Mouse (Mus musculus): Measurements from ENCODE around the gene Nudt4. TPM values are rescaled to one million over a fixed set of nuclear protein-coding genes. Genes with fewer than 3 reads are reported as not detected.

Nudt4 gene
- polyA plus RNA-seq, 1 experiment = 15.9 TPM

GRCm38 (mm10) chr10:95598056-95598587 lies 34.2 kb upstream of the Nudt4 start:
- Histone ChIP-seq H3K27ac (ENCODE audit: control insufficient read depth, insufficient read depth, low read length) (no peak overlapping the region), H3K36me3 (ENCODE audit: control insufficient read depth, insufficient read depth, low read length) (no peaks in the 10 kb centered on the region), H3K27me3 (ENCODE audit: control insufficient read depth, insufficient read depth, low read length) (no peaks in the 10 kb centered on the region), H3K4me3 (ENCODE audit: control insufficient read depth, insufficient read depth, low read length) (no peak overlapping the region), H3K4me1 (replicated peaks; ENCODE audit: control insufficient read depth, insufficient read depth, low read length) (no peaks in the 10 kb centered on the region)
- TF ChIP-seq POLR2A (IDR thresholded peaks at IDR 0.05; ENCODE audit: control insufficient read depth, extremely low read depth, insufficient read depth, low read length, poor library complexity) (no peak), CTCF (IDR thresholded peaks at IDR 0.05; ENCODE audit: borderline replicate concordance, control insufficient read depth, extremely low read depth, insufficient read depth, low read length, poor library complexity) (no peak)
- 93% methylated on average over 15 of the region's 15 CpGs for WGBS
- DNase-seq = no peak

- DNase-seq = no peak
- H3K36me3 ChIP-seq (ENCODE audit: control insufficient read depth, insufficient read depth, low read length) = no peaks in the 10 kb centered on the region
- H3K4me3 ChIP-seq (ENCODE audit: control insufficient read depth, insufficient read depth, low read length) = no peak overlapping the region
- H3K27ac ChIP-seq (ENCODE audit: control insufficient read depth, insufficient read depth, low read length) = no peak overlapping the region
- H3K4me1 ChIP-seq (replicated peaks; ENCODE audit: control insufficient read depth, insufficient read depth, low read length) = no peaks in the 10 kb centered on the region
- no peaks in the 10 kb centered on the region for H3K27me3 ChIP-seq (ENCODE audit: control insufficient read depth, insufficient read depth, low read length)
- WGBS = 89% methylated on average over 8 of the region's 8 CpGs
- TF ChIP-seq POLR2A (IDR thresholded peaks at IDR 0.05; ENCODE audit: control insufficient read depth, extremely low read depth, insufficient read depth, low read length, poor library complexity) = no peak
- no peak for TF ChIP-seq CTCF (IDR thresholded peaks at IDR 0.05; ENCODE audit: borderline replicate concordance, control insufficient read depth, extremely low read depth, insufficient read depth, low read length, poor library complexity)
Measured at GRCm38 (mm10) chr10:95595852-95596639, 32.1 kb upstream of the Nudt4 start.

GRCm38 (mm10) chr10:95594414-95594813 lies 30.5 kb upstream of the Nudt4 start:
- H3K27me3 ChIP-seq (ENCODE audit: control insufficient read depth, insufficient read depth, low read length) = no peaks in the 10 kb centered on the region
- 88% methylated on average over 11 of the region's 11 CpGs for WGBS
- H3K27ac ChIP-seq (ENCODE audit: control insufficient read depth, insufficient read depth, low read length) = no peak overlapping the region
- no peak for DNase-seq
- H3K4me1 ChIP-seq (replicated peaks; ENCODE audit: control insufficient read depth, insufficient read depth, low read length) = no peaks in the 10 kb centered on the region
- H3K36me3 ChIP-seq (ENCODE audit: control insufficient read depth, insufficient read depth, low read length) = no peaks in the 10 kb centered on the region
- no peak overlapping the region for H3K4me3 ChIP-seq (ENCODE audit: control insufficient read depth, insufficient read depth, low read length)
- no peak for TF ChIP-seq CTCF (IDR thresholded peaks at IDR 0.05; ENCODE audit: borderline replicate concordance, control insufficient read depth, extremely low read depth, insufficient read depth, low read length, poor library complexity)
- no peak for TF ChIP-seq POLR2A (IDR thresholded peaks at IDR 0.05; ENCODE audit: control insufficient read depth, extremely low read depth, insufficient read depth, low read length, poor library complexity)

- no peaks in the 10 kb centered on the region for H3K4me1 ChIP-seq (replicated peaks; ENCODE audit: control insufficient read depth, insufficient read depth, low read length)
- H3K27me3 ChIP-seq (ENCODE audit: control insufficient read depth, insufficient read depth, low read length) = no peaks in the 10 kb centered on the region
- no peaks in the 10 kb centered on the region for H3K36me3 ChIP-seq (ENCODE audit: control insufficient read depth, insufficient read depth, low read length)
- TF ChIP-seq POLR2A (IDR thresholded peaks at IDR 0.05; ENCODE audit: control insufficient read depth, extremely low read depth, insufficient read depth, low read length, poor library complexity) (no peak), CTCF (IDR thresholded peaks at IDR 0.05; ENCODE audit: borderline replicate concordance, control insufficient read depth, extremely low read depth, insufficient read depth, low read length, poor library complexity) (no peak)
- no peak overlapping the region for H3K27ac ChIP-seq (ENCODE audit: control insufficient read depth, insufficient read depth, low read length)
- DNase-seq = no peak
- 92% methylated on average over 4 of the region's 4 CpGs for WGBS
- H3K4me3 ChIP-seq (ENCODE audit: control insufficient read depth, insufficient read depth, low read length) = no peak overlapping the region
Measured at GRCm38 (mm10) chr10:95591257-95591656, 27.3 kb upstream of the Nudt4 start.

GRCm38 (mm10) chr10:95590196-95590595 lies 26.2 kb upstream of the Nudt4 start:
- WGBS = 37% methylated on average over 6 of the region's 6 CpGs

GRCm38 (mm10) chr10:95589196-95589595 lies 25.2 kb upstream of the Nudt4 start:
- no peaks in the 10 kb centered on the region for H3K4me1 ChIP-seq (replicated peaks; ENCODE audit: control insufficient read depth, insufficient read depth, low read length)
- H3K36me3 ChIP-seq (ENCODE audit: control insufficient read depth, insufficient read depth, low read length) = no peaks in the 10 kb centered on the region
- H3K27me3 ChIP-seq (ENCODE audit: control insufficient read depth, insufficient read depth, low read length) = no peaks in the 10 kb centered on the region
- H3K27ac ChIP-seq (ENCODE audit: control insufficient read depth, insufficient read depth, low read length) = no peak overlapping the region
- no peak for DNase-seq
- no peak overlapping the region for H3K4me3 ChIP-seq (ENCODE audit: control insufficient read depth, insufficient read depth, low read length)
- TF ChIP-seq CTCF (IDR thresholded peaks at IDR 0.05; ENCODE audit: borderline replicate concordance, control insufficient read depth, extremely low read depth, insufficient read depth, low read length, poor library complexity) (no peak), POLR2A (IDR thresholded peaks at IDR 0.05; ENCODE audit: control insufficient read depth, extremely low read depth, insufficient read depth, low read length, poor library complexity) (no peak)
- 97% methylated on average over 4 of the region's 4 CpGs for WGBS

More at GRCm38 (mm10) chr10:95590196-95590595, 26.2 kb upstream of the Nudt4 start:
- Histone ChIP-seq H3K4me3 (ENCODE audit: control insufficient read depth, insufficient read depth, low read length) (no peak overlapping the region), H3K27me3 (ENCODE audit: control insufficient read depth, insufficient read depth, low read length) (no peaks in the 10 kb centered on the region), H3K4me1 (replicated peaks; ENCODE audit: control insufficient read depth, insufficient read depth, low read length) (no peaks in the 10 kb centered on the region), H3K27ac (ENCODE audit: control insufficient read depth, insufficient read depth, low read length) (no peak overlapping the region), H3K36me3 (ENCODE audit: control insufficient read depth, insufficient read depth, low read length) (no peaks in the 10 kb centered on the region)
- no peak for TF ChIP-seq CTCF (IDR thresholded peaks at IDR 0.05; ENCODE audit: borderline replicate concordance, control insufficient read depth, extremely low read depth, insufficient read depth, low read length, poor library complexity)
- no peak for TF ChIP-seq POLR2A (IDR thresholded peaks at IDR 0.05; ENCODE audit: control insufficient read depth, extremely low read depth, insufficient read depth, low read length, poor library complexity)
- DNase-seq = no peak

Measured in thymus, adult 2 months (tissue).